Mouse (Mus musculus) A20 (cell line): Measurements from ENCODE around the gene Ppfibp2.

Experiments
- DNase-seq: peaks from one replicate; pipeline ENCODE4 v3.0.0-alpha.2; 2011; ENCODE audit warnings: low read depth, low spot score

Ppfibp2 gene

DNA sequence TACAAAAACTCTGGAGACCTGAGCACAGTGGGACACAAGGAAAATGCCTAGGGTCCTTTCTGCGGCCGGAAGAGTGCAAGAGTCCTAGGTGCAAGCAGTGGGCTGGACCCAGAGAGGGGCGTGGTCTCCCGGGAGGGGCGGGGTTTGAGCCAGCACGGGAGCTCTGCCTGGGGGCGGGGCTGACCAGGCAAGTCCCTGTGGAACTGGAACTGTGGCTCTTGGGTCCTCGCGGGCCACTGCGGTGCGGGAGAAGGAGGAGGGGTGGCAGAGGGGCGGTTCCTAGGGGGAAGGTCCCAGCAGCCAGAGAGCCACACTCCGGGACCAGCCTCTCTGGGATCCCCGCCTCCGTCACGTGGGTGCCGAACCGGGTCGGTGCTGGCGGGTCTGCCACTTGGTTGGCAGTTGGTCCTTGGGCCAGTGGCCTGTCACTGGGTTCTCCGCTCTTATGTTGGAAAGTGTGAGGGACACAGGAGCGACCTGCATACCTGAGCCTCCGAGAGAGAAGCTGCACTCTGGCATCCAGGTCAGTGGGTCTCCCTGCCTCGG is at the start of gene Ppfibp2:
Gene Ppfibp2, plus strand, starts transcription at position 351 of the 546 bp plus-strand sequence.
- DNase-seq: peak; percentile 91

DNA sequence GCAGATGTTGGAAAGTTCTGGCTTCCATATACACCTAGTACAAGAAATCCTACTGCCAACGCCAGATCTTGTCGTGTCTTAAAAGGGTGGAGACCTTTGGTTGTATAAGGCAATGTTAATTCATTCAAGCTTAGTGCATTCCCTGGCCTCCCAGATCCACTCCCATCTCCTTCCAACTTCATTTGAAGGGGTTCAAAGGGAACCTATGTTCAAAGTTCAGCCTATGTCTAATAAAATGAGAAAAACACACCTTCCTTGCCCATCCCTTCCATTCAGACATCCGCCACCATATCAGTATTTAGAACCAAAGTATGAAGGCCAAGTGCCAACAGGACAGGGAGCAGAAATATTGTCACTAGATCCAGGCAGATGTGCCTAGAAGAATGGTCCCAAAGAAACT is 47.1 kb upstream of the Ppfibp2 start:
- DNase-seq: no peak

DNA sequence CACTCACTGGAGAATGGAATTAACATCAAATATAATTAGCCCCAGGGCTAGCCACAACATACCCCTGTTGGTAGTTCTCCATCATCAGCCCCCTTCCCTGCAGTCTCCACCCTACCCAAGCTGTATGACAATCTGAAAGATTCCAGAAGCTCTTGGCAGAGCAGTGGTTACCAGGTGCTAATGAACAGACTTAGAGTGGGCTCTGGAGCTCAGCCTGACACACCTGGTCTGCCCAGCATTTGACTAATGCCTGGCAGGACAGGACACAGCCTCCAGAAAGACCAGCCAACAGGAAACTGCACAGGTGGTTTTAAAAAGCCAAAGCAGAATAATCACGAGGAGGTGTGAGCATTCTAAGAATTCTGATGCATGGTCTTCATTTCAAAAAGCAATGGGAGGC is 41.5 kb upstream of the Ppfibp2 start:
- no peak for DNase-seq

DNA sequence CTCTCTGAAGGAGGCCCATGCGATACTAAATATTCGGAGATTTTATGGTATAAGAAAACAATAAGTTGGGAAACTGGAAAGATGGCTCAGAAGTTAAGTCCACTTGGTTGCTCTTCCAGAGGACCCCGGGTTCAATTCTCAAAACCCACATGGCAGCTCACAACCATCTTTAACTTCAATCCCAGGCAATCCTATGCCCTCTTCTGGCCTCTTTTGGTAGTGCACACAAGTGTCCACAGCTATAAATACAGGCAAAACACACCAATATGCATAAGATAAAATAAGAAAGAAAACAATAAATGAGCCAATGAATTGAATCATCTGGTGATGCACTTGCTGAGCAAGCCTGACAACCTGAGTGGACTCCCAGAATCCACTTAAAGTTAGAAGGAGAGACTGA is 39.1 kb upstream of the Ppfibp2 start:
- peak; percentile 48 for DNase-seq

DNA sequence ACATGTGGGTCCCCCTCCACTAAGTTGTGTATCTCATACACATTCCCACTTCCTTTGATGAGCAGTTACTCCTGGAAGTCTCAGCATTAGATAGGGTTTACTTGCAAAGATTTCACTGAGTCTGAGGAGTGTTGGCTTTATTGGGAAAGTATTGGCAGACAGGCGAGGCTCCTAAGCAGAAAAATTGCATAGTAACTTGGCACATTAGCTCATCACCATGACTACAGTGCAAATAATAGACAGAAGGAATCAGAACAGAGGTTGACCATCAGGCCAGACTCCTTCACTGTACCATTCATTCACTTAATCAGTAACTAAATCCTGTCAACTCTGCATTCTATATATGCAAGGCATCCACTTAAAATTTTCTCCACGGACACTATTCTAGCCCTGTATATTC is 34.3 kb upstream of the Ppfibp2 start:
- no peak for DNase-seq

DNA sequence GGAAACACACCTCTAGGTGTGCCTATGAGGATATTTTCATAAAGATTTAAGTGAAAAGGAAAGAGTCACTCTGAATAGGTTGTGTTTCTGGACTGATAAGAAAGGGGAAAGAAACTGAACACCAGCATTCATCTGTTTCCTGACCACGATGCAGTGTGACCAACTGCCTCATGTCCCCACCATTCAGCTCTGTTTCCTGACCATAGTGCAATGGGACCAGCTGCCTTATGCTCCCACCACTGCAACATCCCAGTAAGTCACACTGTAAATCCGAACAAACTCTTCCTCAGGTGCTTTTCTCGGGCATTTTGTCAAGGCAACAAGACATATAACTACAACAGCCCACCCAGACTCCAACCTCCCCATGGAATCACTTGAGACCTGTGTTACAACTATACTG is 33.4 kb upstream of the Ppfibp2 start:
- no peak for DNase-seq

DNA sequence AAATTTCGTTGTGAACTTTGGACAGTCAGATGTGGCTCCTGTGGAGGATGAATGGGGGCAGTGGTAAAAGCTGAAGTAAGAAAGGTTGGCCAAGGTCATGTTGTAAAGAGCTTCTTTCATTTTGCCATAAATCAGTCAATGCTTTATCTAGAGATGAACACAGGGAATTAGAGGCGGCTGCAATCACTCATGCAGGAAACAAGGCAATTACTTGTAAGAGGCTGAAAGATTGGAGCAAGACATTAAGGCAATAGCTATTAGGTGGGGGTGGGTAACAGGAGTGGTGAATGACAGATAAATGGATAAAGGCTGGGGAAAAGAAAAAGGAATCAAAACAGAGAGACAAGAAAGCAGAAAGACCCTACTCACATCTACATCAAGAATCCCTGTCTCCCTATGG is 31.3 kb upstream of the Ppfibp2 start:
- no peak for DNase-seq

DNA sequence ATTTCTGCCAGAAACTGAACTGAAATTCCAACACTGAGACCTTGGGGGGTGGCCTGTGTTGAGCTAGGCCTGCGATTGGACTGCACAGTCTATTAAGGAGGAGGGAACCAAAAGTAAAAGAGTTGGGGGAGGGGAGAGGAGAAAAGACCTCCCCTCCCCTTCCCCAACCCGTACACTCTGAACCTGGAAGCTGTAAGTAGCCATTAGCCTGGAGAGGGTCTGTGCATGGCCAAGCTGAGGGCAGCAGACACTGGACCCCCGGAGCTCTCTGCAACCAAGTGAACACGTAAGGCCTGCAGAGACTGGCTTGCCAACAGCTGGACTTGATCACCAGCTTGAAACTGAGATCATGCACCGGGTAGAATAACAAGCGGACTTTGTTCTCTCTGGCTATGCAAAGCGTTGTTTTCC is 27.7 kb upstream of the Ppfibp2 start, which contains the start of gene Olfml1:
Gene Olfml1, plus strand, starts transcription at position 186 of the 411 bp plus-strand sequence.
- DNase-seq: no peak

DNA sequence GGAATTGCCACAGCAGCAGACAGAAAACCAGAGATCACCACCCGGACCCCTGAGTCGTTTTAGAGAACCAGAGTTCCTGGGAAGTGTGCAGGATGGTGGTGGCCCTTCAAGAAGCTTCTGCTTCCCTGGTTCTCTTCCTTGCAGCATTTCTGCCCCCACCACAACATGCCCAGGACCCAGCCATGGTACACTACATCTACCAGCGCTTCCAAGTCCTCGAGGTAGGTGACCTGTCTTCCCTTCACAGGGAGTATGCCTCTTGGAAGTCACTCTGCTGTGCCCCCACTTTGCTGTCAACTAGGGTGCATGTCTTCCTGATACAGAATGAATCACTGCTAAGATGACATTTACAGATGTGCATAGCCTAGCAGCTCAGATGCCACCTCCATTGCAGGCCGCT is 27.3 kb upstream of the Ppfibp2 start:
- DNase-seq: no peak

DNA sequence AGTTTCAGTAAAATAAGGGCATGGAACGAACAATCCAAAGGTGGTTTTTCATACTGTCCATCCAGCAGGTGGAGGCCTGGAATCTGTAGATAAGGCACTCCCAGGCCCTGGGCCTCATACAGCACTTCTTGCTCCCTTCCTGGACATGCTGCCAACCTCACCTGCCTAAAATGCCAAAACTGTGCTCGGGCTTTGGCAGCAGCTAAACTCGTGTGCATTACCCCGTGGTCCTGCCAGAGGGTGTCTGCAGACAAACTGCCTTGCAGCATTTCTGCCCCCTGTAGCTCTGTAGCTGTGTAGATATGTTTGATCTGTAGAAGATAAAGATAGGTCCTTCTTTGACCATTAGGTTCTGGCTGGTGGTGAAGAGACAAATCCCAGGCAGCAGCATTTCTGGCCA is 26.0 kb upstream of the Ppfibp2 start:
- no peak for DNase-seq

DNA sequence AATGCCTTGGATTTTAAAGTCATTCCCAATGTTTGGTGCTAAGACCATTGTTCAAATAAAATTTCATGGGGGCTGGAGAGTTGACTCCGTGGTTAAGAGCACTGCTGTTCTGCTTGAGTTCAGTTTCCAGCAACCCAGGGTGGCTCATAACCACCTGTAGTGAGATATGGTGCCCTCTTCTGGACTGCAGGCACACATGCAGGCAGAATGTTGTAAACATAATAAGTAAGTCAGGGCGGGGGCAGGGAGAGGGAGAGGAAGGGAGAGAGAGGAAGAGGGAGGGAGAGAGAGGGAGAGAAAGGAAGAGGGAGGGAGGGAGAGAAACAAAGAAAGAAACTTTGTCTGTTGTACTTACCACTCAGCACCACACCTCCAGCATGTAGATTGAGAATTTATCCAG is 21.2 kb upstream of the Ppfibp2 start:
- DNase-seq: peak; percentile 50

DNA sequence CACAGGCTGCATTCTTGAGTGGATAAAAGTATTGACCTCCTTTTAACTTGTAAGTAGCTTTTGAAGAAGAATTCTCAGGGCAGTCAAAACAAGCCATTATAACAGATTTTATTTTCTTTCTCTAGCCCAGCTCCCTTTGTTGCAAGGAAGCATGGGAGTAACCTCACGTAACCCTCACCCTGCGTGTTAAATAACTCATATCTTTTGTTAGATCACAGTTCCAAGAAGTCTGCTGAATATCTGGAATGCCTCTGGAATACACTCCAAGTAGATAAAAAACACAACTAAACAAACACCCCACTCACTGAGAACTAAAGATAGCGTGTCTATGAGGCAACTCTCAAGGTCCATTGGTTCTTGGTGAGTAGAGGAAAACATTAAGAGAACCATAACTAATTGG is 20.7 kb upstream of the Ppfibp2 start:
- DNase-seq: no peak

DNA sequence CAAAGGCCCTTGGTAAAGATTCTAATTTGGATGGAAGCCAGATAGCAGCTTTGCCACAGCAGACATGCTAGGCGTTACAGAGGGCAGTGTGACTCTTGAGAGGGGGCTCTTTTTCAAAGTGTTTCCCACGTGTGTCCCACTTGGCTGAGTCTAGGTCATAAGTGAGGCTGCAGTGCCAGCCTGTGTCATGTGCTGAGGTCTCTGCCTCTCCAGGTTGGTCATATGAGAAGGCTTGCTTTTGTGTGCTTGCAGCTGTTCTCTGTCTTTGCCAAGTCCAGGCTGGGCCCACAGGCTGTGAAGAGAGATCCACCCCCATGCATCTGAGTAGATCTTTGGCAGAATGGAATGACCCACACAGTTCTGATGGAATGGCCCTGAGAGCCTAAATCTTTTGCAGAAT is 2.4 kb upstream of the Ppfibp2 start:
- peak; percentile 22 for DNase-seq

DNA sequence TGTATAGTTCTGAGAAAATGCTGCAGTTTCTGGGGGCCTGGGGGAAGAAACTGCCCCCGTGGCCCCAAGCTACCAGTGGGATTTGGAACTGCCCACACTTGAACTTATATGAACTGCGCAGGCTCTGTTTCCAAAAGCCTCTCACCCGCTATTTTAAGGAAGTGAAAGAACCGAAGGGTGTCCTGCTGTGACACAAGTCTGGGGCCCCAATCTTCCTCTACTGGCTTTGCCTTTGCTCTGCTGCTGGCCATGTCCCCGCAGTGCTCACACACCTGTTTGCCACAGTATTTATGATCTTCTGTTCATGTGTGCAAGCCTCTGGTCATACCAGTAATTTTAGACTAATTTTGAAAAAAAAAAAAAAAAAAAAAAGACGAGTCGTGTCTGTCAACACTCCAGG is 1.1 kb upstream of the Ppfibp2 start:
- DNase-seq: peak; percentile 90

DNA sequence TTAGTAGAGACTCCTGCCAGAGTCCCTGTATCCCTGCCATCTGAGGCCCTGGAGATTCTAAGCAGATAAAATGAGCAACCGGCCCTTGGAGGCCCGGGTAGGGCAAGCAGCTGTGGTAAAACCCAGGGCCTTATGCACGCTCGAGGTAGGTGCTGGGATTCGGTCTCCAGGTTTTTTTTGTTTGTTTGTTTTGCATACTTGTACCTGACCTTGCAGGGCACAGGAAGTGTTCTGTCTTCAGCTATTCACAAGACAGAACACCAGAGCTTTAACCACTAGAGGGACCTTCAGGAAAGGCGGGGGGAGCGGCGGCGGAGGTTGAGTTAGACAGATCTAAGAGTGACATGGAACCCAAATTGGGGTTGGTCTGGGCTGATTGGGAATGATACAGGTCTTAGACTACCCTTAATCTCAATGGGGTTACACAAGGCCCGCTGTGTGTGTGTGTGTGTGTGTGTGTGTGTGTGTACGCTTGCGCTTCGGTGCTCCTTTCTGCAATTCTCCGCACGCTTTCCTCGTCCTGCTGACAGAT is 616 bp upstream of the Ppfibp2 start:
- peak; percentile 87 for DNase-seq

DNA sequence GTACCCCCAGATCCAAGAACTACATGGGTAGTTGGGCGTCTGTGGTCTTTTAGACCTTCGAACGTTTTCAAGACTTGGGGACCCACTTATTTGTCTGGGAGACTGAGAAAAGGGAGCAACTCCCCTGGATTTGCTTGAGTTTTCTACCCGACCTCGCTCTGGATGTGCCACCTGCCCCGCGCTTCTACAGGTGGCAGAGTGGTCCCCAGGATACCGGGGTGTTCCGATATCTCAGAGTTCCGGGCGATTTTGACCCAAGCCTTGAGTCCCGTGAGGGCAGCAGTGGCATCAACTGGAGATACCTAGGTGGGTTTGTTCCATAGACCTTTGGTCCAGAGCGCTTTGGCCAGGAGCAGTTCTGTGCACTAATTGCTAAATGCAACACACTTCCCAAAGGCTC is 419 bp downstream of the Ppfibp2 start:
- DNase-seq: peak; percentile 38

DNA sequence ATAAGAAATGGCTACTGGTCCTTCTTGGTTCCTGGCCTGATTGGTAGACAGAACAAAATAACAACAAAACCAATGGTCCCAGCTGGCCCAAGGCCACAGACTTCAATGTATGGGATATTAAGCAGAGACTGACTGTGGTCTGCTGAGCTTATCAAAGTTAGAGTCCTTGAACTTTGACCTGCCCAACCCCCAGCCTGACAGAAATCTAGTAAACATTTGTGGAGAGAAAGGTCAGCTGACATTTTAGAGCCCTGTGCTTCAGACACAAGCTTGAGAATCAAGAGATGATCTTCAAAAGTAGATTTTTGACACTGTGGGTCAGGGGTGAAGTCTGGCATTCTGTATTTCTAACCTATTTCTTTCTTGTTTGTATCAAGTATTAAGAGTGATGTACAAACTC is 1.7 kb downstream of the Ppfibp2 start:
- DNase-seq: no peak

DNA sequence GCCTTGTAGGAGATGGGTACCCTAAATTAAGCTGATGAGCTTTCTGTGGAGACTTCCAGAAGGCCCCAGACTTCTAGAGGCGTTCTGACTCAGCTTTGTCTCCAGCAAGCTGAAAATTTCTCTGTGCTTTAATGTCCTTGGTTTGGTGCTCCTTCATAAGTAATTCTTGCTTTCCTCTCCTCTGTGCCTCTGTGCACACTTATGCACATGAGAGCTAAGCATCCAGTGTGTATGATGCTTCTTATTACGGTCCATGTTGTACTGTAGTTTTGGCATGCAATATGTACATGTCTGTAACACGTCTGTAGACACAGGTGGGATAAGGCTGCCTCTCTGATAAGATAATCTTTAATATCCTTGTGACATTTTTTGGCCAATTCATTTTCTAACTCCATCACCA is 2.9 kb downstream of the Ppfibp2 start:
- DNase-seq: no peak

DNA sequence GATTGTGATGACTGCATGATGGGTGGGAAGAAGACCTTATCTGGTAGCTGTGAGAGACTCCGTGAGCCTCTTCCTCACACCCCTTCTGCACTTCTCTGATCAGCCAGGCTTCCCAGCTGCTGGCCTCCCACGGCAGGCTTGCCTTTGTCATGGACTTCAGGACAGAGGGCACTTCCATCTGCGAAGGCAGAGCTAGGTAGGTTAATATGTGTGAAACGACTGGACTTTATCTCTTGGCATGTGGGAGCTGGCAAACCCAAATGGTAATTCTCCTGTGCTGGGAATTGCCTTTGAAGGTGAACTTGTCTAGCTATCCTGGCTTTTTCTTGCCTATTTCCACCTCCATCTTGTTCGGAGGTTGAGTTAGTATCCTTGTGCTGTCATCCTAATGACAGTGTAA is 5.6 kb downstream of the Ppfibp2 start:
- DNase-seq: no peak

DNA sequence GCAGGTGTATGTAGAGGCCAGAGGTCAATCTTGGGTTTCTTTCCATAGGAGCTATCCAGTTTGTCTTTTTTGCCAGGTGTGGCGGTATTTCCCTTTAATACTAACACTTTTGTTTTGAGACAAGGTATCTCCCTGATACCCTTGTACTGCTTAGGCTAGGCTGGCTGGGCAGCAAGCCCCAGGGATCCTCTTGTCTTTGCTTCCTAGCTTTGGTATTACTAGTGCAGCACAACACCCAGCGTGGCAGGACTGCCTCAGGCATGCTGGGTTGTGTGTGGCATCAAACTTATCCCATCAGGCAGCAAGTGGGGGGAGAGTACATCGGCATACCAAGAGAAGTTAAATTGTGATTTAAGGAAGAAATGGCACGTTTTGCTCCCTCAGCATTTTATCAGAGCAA is 7.5 kb downstream of the Ppfibp2 start:
- no peak for DNase-seq

DNA sequence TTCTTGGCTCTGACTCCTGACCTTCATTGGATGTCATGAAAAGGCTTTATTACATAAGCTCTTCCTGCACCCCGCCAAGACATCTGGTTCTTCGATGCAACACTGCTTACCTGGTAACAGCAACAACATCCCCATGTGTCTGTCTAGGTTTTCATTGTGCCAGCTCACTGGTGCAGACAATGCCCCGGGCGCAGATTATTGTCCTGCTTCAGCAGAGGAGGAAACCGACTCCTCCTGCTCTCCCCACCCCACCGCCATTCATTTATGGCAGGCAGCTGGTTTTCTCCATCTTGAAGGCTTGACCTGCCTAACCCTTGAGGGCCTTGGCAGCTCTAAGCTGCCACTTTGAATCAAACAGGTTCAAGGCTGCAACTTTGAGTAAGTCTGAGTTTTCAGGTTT is 7.9 kb downstream of the Ppfibp2 start:
- DNase-seq: no peak

DNA sequence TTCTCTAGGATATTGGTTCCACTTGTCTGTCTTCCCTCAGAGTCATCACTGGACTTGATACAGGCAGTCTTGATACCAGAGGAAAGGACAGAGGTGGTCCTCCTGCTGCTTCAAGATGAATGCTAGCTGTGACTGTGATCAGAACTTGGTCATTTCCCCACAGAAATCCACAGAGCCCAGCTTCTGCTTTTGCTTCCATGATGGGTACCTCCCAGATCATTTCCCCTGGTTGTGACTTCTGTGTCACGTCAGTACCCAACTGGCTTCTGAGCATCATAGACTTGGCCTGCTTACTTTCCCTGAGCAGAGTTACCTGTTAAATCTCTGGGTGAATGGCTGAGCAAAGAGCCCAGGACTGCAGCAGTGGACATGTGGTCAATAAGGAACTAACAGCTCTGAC is 12.8 kb downstream of the Ppfibp2 start:
- no peak for DNase-seq

DNA sequence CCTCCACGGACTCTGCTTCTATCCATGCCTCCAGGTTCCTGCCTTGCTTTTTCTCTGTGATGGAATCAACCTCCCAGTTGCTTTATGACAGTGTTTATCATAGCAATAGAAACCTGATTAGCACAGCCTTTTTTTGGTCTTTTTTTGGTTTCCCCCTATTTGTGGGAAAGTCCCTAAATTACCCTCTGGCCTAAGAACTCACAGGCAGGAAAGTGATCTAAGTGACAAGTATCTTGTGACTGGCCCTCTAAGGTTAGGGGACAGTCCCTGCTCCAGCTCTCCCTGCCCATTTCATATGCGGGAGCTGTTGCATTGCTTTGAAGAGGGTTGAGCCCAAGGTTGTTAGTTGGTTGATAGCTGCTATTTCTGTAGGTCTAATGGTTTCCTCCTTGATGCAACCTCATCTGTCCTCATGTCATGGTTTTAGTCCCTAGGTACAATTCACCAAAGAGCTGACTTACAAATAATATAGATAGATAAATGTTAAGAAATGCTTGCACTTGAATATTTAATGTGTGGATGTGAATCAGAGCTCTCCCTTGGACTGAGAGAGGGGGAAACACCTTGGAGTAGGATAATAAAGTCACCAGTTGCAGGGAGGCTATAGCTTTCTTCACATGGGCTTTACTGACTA is 14.7 kb downstream of the Ppfibp2 start:
- DNase-seq: peak; percentile 63

DNA sequence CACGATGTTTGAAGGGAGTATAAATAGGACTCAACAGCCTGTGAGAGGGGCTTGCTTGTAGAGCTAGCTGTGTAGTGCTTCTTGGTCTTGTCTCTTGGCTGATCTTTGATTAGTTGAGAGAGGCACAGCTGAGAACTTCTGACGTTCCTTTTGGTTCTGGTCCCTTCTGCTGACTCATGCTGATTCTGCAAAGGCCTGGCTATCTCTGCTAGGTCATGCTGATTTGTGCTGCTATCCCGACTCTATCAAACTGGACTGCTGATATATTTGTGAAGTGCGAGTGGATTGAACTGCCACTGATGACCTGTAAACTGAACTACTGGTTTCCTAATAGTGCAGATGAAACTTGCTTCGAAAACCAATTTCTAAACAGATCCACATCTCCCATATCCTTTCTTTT is 15.9 kb downstream of the Ppfibp2 start:
- DNase-seq: no peak
